Mouse (Mus musculus) liver, postnatal 0 days (tissue): ENCODE results near the gene Gimap4.

Experiments
- CTCF ChIP-seq: sonication (generic); IDR thresholded peaks from 2 replicates; pipeline ENCODE4 v1.5.1; 2016; ENCODE audit warnings: antibody characterized with exemption, low read depth
- EP300 ChIP-seq: IDR thresholded peaks from 2 replicates; pipeline ENCODE4 v1.6.1; 2016; ENCODE audit warnings: antibody characterized with exemption, low read depth, mild to moderate bottlenecking

DNA sequence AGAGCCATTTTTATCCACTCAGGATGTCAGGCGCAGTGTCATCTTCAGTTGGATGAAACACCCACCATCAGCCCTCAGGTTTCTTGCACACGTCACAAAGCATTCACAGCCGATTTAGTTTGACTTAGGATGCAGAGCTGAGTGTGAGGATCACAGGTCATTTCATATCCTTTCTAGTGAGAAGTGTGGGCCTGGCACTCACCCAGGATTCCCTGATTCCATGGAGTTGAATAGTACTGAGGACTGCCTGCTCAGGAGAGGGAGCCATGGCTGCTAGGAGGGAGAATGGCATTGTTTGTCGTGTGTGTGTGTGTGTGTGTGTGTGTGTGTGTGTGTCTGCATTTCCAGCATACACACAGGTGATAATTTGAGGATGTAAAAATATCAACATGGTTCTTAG, 36.0 kb downstream of the Gimap4 start:
- TF ChIP-seq CTCF (no peak), EP300 (no peak)
